Mouse (Mus musculus): Measurements from ENCODE around the gene Trim8.

GRCm38 (mm10) chr19:46558631-46559030 is 57.1 kb downstream of the Trim8 start:
- TF ChIP-seq CTCF (IDR thresholded peaks at IDR 0.05; ENCODE audit: insufficient read depth, low read depth, low read length) (no peak), POLR2A (IDR thresholded peaks at IDR 0.05; ENCODE audit: insufficient read depth, low read depth, low read length) (no peak)
